Mouse (Mus musculus): ENCODE measurements around the gene Usp53. TPM values are rescaled to one million over a fixed set of nuclear protein-coding genes. Genes with fewer than 3 reads are reported as not detected.

Usp53 gene
- polyA plus RNA-seq, 1 experiment, result 1.3 TPM

- TF ChIP-seq CTCF (IDR thresholded peaks at IDR 0.05; ENCODE audit: extremely low read depth, insufficient read length, insufficient replicate concordance, low read depth, low read length), result no peak
- TF ChIP-seq POLR2A (IDR thresholded peaks at IDR 0.05; ENCODE audit: low read depth, low read length), result no peak
- Histone ChIP-seq H3K27ac (ENCODE audit: insufficient read depth, low read depth, low read length) (no peak overlapping the region), H3K36me3 (ENCODE audit: control insufficient read depth, insufficient read depth, low read length) (no peaks in the 10 kb centered on the region), H3K4me1 (ENCODE audit: control insufficient read depth, insufficient read depth, insufficient read length, low read length) (peaks cover 3% of the 10 kb centered on the region; the same call in 1 of the 2 replicates), H3K4me3 (ENCODE audit: low read depth, low read length) (no peak overlapping the region), H3K27me3 (ENCODE audit: control insufficient read depth, insufficient read depth, low read length) (no peaks in the 10 kb centered on the region)
- WGBS, result 80% methylated on average over 10 of the region's 10 CpGs
These were observed 23.1 kb upstream of the Usp53 start for GRCm38 (mm10) chr3:123007386-123007785.

DNA sequence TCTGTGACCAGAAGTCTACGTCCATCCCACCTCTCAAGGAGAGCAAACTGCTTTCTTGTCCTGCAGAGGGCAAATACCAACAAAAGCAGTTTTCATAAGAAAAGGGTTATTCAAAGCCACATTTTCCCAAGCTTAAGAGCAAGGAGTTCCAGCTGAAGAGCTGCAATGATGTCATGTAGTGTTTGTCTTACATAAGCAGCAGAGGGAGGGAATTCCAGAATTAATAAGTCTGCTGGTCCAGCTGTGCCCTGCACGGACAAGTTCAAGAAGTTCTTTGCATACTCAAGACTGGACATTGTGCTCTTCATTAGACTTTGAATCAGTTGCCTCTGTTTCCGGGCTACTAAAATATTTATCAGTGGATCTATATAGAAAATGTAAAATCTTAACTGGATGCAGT is 16.7 kb upstream of the Usp53 start:
- TF ChIP-seq POLR2A (IDR thresholded peaks at IDR 0.05; ENCODE audit: low read depth, low read length) (no peak), CTCF (IDR thresholded peaks at IDR 0.05; ENCODE audit: extremely low read depth, insufficient read length, insufficient replicate concordance, low read depth, low read length) (no peak)
- WGBS, result 66% methylated on average over 3 of the region's 3 CpGs
- H3K36me3 ChIP-seq (ENCODE audit: control insufficient read depth, insufficient read depth, low read length), result no peaks in the 10 kb centered on the region
- no peaks in the 10 kb centered on the region for H3K27me3 ChIP-seq (ENCODE audit: control insufficient read depth, insufficient read depth, low read length)
- peaks cover 3% of the 10 kb centered on the region; the same call in 1 of the 2 replicates for H3K4me1 ChIP-seq (ENCODE audit: control insufficient read depth, insufficient read depth, insufficient read length, low read length)
- H3K27ac ChIP-seq (ENCODE audit: insufficient read depth, low read depth, low read length), result no peak overlapping the region
- no peak overlapping the region for H3K4me3 ChIP-seq (ENCODE audit: low read depth, low read length)

GRCm38 (mm10) chr3:122998511-122998910 is 14.2 kb upstream of the Usp53 start:
- 88% methylated on average over 8 of the region's 8 CpGs for WGBS
- Histone ChIP-seq H3K27me3 (ENCODE audit: control insufficient read depth, insufficient read depth, low read length) (no peaks in the 10 kb centered on the region), H3K4me1 (ENCODE audit: control insufficient read depth, insufficient read depth, insufficient read length, low read length) (peaks cover 3% of the 10 kb centered on the region; the same call in 1 of the 2 replicates), H3K36me3 (ENCODE audit: control insufficient read depth, insufficient read depth, low read length) (no peaks in the 10 kb centered on the region), H3K4me3 (ENCODE audit: low read depth, low read length) (no peak overlapping the region), H3K27ac (ENCODE audit: insufficient read depth, low read depth, low read length) (no peak overlapping the region)
- TF ChIP-seq CTCF (IDR thresholded peaks at IDR 0.05; ENCODE audit: extremely low read depth, insufficient read length, insufficient replicate concordance, low read depth, low read length), result no peak
- no peak for TF ChIP-seq POLR2A (IDR thresholded peaks at IDR 0.05; ENCODE audit: low read depth, low read length)

DNA sequence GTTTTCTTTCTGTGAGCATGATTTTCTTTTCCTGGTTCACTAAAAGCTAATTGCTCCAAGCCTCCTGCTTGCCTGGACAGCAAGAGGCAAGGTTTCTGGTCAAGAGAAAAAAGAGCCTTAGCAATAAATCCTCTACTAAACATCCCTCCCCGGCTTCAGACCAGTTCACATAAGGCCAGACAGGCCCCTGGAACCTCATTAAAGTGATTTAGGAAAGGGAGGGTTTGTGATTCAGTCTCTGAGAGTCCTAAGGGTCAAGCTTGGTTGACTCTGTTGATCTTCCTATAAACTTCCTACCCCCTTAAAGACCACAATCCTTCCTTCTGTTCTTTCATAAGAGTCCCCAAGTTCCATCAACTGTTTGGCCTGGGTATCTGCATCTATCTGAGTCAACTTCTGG is 12.7 kb upstream of the Usp53 start:
- H3K27me3 ChIP-seq (ENCODE audit: control insufficient read depth, insufficient read depth, low read length), result no peaks in the 10 kb centered on the region
- no peak overlapping the region for H3K4me3 ChIP-seq (ENCODE audit: low read depth, low read length)
- WGBS, result 71% methylated on average over 1 of the region's 1 CpGs
- no peaks in the 10 kb centered on the region for H3K36me3 ChIP-seq (ENCODE audit: control insufficient read depth, insufficient read depth, low read length)
- no peak for TF ChIP-seq CTCF (IDR thresholded peaks at IDR 0.05; ENCODE audit: extremely low read depth, insufficient read length, insufficient replicate concordance, low read depth, low read length)
- no peak for TF ChIP-seq POLR2A (IDR thresholded peaks at IDR 0.05; ENCODE audit: low read depth, low read length)
- no peaks in the 10 kb centered on the region; the same call in 1 of the 2 replicates for H3K4me1 ChIP-seq (ENCODE audit: control insufficient read depth, insufficient read depth, insufficient read length, low read length)
- H3K27ac ChIP-seq (ENCODE audit: insufficient read depth, low read depth, low read length), result no peak overlapping the region

DNA sequence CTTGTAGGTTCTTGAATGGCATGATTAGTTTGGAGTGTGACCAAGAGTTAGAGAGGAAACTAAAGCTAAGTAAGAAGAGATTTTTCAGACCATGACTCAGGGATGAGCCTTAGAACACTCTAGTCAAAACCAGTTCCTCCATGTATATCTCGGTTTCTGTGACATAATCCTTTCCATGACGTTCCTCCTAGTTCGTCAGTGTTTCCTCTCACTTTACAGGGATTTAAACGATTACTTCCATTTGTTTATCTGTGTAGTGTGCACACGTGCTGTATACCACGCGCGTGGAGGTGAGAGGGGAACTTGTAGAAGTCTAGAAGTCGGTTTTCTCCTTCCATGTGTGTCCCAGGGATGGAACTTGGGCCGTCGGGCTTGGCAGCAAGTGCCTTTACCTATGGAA is 2.6 kb upstream of the Usp53 start:
- Histone ChIP-seq H3K4me1 (ENCODE audit: control insufficient read depth, insufficient read depth, insufficient read length, low read length) (no peaks in the 10 kb centered on the region; the same call in none of the 2 replicates), H3K4me3 (ENCODE audit: low read depth, low read length) (no peak overlapping the region), H3K27ac (ENCODE audit: insufficient read depth, low read depth, low read length) (no peak overlapping the region), H3K36me3 (ENCODE audit: control insufficient read depth, insufficient read depth, low read length) (no peaks in the 10 kb centered on the region), H3K27me3 (ENCODE audit: control insufficient read depth, insufficient read depth, low read length) (no peaks in the 10 kb centered on the region)
- no peak for TF ChIP-seq CTCF (IDR thresholded peaks at IDR 0.05; ENCODE audit: extremely low read depth, insufficient read length, insufficient replicate concordance, low read depth, low read length)
- 78% methylated on average over 11 of the region's 11 CpGs for WGBS

DNA sequence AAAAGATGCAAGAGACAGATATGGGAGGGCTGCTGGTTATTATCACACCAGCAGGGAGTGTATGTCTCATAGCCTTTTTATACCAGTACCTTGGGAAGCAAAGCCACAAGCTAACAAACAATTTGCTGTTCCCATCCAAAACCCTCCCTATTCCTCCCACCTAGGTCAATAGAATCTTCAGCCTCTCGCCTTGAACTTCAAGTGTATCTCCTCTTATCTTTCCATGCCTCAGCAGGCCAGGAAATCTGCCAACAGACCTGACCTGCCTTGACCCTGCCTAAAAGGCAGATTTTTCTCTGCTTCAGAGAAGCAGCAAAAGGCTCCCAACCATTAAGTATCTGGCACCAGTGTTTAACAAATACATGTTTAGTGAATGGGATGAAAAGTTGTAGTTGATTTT is 2.1 kb upstream of the Usp53 start:
- TF ChIP-seq POLR2A (IDR thresholded peaks at IDR 0.05; ENCODE audit: low read depth, low read length), result no peak
- no peak for TF ChIP-seq CTCF (IDR thresholded peaks at IDR 0.05; ENCODE audit: extremely low read depth, insufficient read length, insufficient replicate concordance, low read depth, low read length)
- Histone ChIP-seq H3K27ac (ENCODE audit: insufficient read depth, low read depth, low read length) (no peak overlapping the region), H3K36me3 (ENCODE audit: control insufficient read depth, insufficient read depth, low read length) (no peaks in the 10 kb centered on the region), H3K4me3 (ENCODE audit: low read depth, low read length) (no peak overlapping the region), H3K27me3 (ENCODE audit: control insufficient read depth, insufficient read depth, low read length) (no peaks in the 10 kb centered on the region), H3K4me1 (ENCODE audit: control insufficient read depth, insufficient read depth, insufficient read length, low read length) (no peaks in the 10 kb centered on the region; the same call in 1 of the 2 replicates)
- WGBS, result 12% methylated on average over 1 of the region's 1 CpGs

DNA sequence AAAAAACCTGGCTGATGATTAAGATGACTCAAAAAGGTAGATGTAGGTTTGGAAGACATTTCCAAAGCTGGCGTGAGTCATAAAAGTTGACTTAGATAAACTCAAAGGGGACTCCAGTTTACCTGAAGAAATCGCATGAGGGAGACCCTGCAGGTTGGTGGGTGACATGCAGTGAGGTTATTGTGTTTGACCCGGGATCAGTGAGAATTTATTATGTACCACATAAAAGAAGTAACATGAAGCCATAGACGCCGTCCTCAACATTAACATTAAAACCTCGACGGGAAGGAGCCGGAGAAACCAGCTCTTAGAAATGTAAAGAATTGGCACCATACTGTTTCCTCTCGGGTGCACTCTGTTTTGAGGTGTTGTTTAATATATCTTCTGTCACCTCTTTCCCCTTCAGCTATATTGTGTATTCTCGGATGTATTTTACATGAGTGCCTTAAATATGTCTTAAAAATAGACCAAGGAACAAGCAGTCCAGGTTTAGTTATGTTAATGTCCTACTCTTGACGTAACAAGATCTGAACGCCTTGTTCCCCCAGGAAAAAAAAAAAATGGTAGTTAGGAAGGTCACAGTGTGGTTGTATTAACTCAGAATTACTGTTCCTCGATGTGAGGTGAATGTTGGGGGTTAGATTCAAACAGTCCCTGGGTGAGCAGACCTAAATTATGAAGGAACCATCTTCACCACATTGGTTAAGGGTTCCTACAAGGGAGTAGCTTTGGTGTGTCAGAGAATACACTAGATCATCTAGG is 1.1 kb upstream of the Usp53 start:
- Histone ChIP-seq H3K4me1 (ENCODE audit: control insufficient read depth, insufficient read depth, insufficient read length, low read length) (no peaks in the 10 kb centered on the region; the same call in 1 of the 2 replicates), H3K36me3 (ENCODE audit: control insufficient read depth, insufficient read depth, low read length) (no peaks in the 10 kb centered on the region), H3K4me3 (ENCODE audit: low read depth, low read length) (peak overlapping the region; percentile 69; the same call in 1 of the 2 replicates), H3K27ac (ENCODE audit: insufficient read depth, low read depth, low read length) (peak overlapping the region; percentile 62; the same call in 1 of the 2 replicates), H3K27me3 (ENCODE audit: control insufficient read depth, insufficient read depth, low read length) (no peaks in the 10 kb centered on the region)
- 23% methylated on average over 13 of the region's 13 CpGs for WGBS
- TF ChIP-seq CTCF (IDR thresholded peaks at IDR 0.05; ENCODE audit: extremely low read depth, insufficient read length, insufficient replicate concordance, low read depth, low read length) (no peak), POLR2A (IDR thresholded peaks at IDR 0.05; ENCODE audit: low read depth, low read length) (no peak)
